Mouse (Mus musculus): ENCODE results near the gene Kdsr. TPM values are rescaled to one million over a fixed set of nuclear protein-coding genes. Genes with fewer than 3 reads are reported as not detected.
A peak's percentile ranks its signal among the peaks of the same experiment; 100 is the strongest.
"Not testable (repeated sequence)": the region's sequence is repeated elsewhere in the genome, so short reads cannot be mapped to it uniquely, and the experiment has no call there.

The Kdsr gene
- polyA plus RNA-seq, 1 experiment from 2014 or later, result 21.7 TPM

- ChIA-PET CTCF (interaction anchor here (1.1 to 1.2 kb wide), 2 partner anchors 196 to 229 kb away, joined by 3 read pairs; no protein-coding TSS in a partner anchor), POLR2A (interaction anchor here (0.6 kb wide), 1 partner anchor 1306 kb away, joined by 4 read pairs; no protein-coding TSS in a partner anchor)
- TF ChIP-seq CTCF (IDR thresholded peaks at IDR 0.05), result no peak
- in situ Hi-C loops (cut with MboI; ENCODE audit: low pct_unique_long_range_greater_than_20kb), result no loop called here
- H3K27me3 ChIP-seq, result no peaks in the 10 kb centered on the region
- DNase-seq (ENCODE audit: low read depth, low spot score) (no peak), ATAC-seq (no peak)
Observed at GRCm38 (mm10) chr1:106740735-106741134, 18.8 kb downstream of the Kdsr start.

- CTCF ChIA-PET, result interaction anchor here (1.2 kb wide), 1 partner anchor 228 kb away, joined by 3 read pairs; no protein-coding TSS in a partner anchor
- POLR2A ChIA-PET, result interaction anchor here (0.6 kb wide), 1 partner anchor 1305 kb away, joined by 4 read pairs; no protein-coding TSS in a partner anchor
- ATAC-seq, result no peak
- H3K27me3 ChIP-seq, result no peaks in the 10 kb centered on the region
- in situ Hi-C loops (cut with MboI; ENCODE audit: low pct_unique_long_range_greater_than_20kb), result no loop called here
- no peak for TF ChIP-seq CTCF (IDR thresholded peaks at IDR 0.05)
- DNase-seq (ENCODE audit: low read depth, low spot score), result no peak
Observed at GRCm38 (mm10) chr1:106739810-106740209, 19.7 kb downstream of the Kdsr start.

GRCm38 (mm10) chr1:106738092-106738491 is 21.4 kb downstream of the Kdsr start:
- ChIA-PET POLR2A (interaction anchor here (0.6 to 0.8 kb wide), 2 partner anchors 25 to 304 kb away, joined by 3 read pairs; no protein-coding TSS in a partner anchor), CTCF (interaction anchor here (0.8 to 5.3 kb wide), 5 partner anchors 9 to 226 kb away, joined by 3 to 31 read pairs (median 3); no protein-coding TSS in a partner anchor)
- in situ Hi-C loops (cut with MboI; ENCODE audit: low pct_unique_long_range_greater_than_20kb), result no loop called here
- ATAC-seq (no peak), DNase-seq (ENCODE audit: low read depth, low spot score) (no peak)
- H3K27me3 ChIP-seq, result no peaks in the 10 kb centered on the region
- peak; percentile 62 for TF ChIP-seq CTCF (IDR thresholded peaks at IDR 0.05)

GRCm38 (mm10) chr1:106736211-106736610 is 23.3 kb downstream of the Kdsr start:
- ChIA-PET CTCF (interaction anchor here (1.0 to 5.3 kb wide), 7 partner anchors 9 to 311 kb away, joined by 4 to 31 read pairs (median 6); no protein-coding TSS in a partner anchor), POLR2A (no interaction called here)
- no peak for TF ChIP-seq CTCF (IDR thresholded peaks at IDR 0.05)
- DNase-seq (ENCODE audit: low read depth, low spot score), result no peak
- no peak for ATAC-seq
- no peaks in the 10 kb centered on the region for H3K27me3 ChIP-seq
- in situ Hi-C loops (cut with MboI; ENCODE audit: low pct_unique_long_range_greater_than_20kb), result no loop called here

DNA sequence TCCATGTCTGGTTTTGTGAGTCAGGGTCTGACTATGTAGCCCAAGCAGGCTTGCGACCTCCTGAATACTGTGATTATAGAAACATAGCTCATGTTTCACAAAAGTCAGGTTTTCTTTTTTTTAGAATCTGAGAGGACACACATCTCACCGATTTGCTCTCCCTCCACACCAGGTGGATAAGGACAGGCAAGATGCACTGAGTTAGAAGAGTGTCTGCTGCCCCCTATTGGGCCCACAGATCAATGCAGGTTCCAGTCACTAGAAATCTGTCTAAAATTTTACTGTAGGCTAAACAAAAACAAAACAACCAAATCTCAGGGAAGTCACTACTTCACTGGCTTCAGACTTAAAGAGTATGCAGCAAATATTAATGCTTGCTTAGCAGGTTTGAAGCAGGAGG is 23.9 kb downstream of the Kdsr start:
- CTCF ChIA-PET, result interaction anchor here (0.6 to 5.3 kb wide), 13 partner anchors 9 to 569 kb away, joined by 3 to 31 read pairs (median 4); no protein-coding TSS in a partner anchor
- DNase-seq (ENCODE audit: low read depth, low spot score) (no peak), ATAC-seq (no peak)
- in situ Hi-C loops (cut with MboI; ENCODE audit: low pct_unique_long_range_greater_than_20kb), result no loop called here
- no peaks in the 10 kb centered on the region for H3K27me3 ChIP-seq
- peak; percentile 91 for TF ChIP-seq CTCF (IDR thresholded peaks at IDR 0.05)
- POLR2A ChIA-PET, result no interaction called here

DNA sequence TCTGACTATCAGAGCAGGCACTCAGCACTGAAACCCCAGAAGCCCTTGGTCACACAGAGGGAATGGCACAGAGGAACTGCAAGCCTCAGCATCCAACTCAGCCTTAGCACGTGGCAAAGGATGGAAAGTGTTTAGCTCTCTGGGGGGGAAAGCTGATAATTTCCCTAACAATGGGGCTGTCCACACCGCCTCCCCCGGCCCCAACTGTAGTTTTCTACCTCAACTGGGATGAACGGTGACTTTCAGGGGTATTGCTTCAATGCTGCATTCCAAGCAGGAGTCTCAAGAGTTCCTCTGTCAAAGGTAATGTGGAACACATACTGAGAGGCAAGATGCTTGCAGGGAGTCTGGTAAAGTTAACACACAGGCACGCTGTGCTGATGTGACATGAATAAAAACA is 37.5 kb downstream of the Kdsr start:
- ChIA-PET POLR2A (no interaction called here), CTCF (interaction anchor here (1.7 kb wide), 1 partner anchor 210 kb away, joined by 4 read pairs; no protein-coding TSS in a partner anchor)
- ATAC-seq, result no peak
- in situ Hi-C loops (cut with MboI; ENCODE audit: low pct_unique_long_range_greater_than_20kb), result loop anchor here (10.0 kb wide), 1 partner anchor 647 kb away; no protein-coding TSS in a partner anchor
- H3K27me3 ChIP-seq, result no peaks in the 10 kb centered on the region
- TF ChIP-seq CTCF (IDR thresholded peaks at IDR 0.05), result no peak
- DNase-seq (ENCODE audit: low read depth, low spot score), result no peak

DNA sequence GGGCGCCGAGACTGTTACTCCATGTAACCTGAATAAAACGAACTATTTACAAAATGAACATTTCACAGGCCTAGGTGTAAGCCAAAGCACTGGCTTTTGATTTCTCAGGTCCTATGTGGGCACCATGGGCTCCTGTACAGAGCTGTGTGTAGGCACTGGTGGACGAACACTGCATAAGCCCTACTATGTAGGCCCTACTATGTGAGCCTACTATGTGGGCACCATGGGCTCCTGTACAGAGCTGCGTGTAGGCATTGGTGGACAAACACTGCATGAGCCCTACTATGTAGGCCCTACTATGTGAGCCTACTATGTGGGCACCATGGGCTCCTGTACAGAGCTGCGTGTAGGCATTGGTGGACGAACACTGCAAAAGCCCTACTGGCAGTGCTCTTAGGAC is 41.8 kb downstream of the Kdsr start:
- not testable (repeated sequence) for H3K27me3 ChIP-seq; ATAC-seq; DNase-seq (ENCODE audit: low read depth, low spot score)
- in situ Hi-C loops (cut with MboI; ENCODE audit: low pct_unique_long_range_greater_than_20kb), result loop anchor here (5.0 kb wide), 1 partner anchor 290 kb away; no protein-coding TSS in a partner anchor
- ChIA-PET CTCF (interaction anchor here (1.0 to 1.7 kb wide), 4 partner anchors 10 to 292 kb away, joined by 4 to 6 read pairs (median 4); no protein-coding TSS in a partner anchor), POLR2A (interaction anchor here (0.9 kb wide), 1 partner anchor 181 kb away, joined by 3 read pairs; no protein-coding TSS in a partner anchor)

- TF ChIP-seq CTCF (IDR thresholded peaks at IDR 0.05), result no peak
- in situ Hi-C loops (cut with MboI; ENCODE audit: low pct_unique_long_range_greater_than_20kb), result loop anchor here (5.0 kb wide), 1 partner anchor 290 kb away; no protein-coding TSS in a partner anchor
- ATAC-seq (no peak), DNase-seq (ENCODE audit: low read depth, low spot score) (no peak)
- ChIA-PET POLR2A (interaction anchor here (0.9 kb wide), 1 partner anchor 180 kb away, joined by 3 read pairs; no protein-coding TSS in a partner anchor), CTCF (interaction anchor here (1.0 to 2.0 kb wide), 6 partner anchors 11 to 291 kb away, joined by 4 to 8 read pairs (median 6); no protein-coding TSS in a partner anchor)
- H3K27me3 ChIP-seq, result no peaks in the 10 kb centered on the region
Observed at GRCm38 (mm10) chr1:106717071-106717601, 42.4 kb downstream of the Kdsr start.

GRCm38 (mm10) chr1:106716141-106716540 is 43.4 kb downstream of the Kdsr start:
- no peaks in the 10 kb centered on the region for H3K27me3 ChIP-seq
- in situ Hi-C loops (cut with MboI; ENCODE audit: low pct_unique_long_range_greater_than_20kb), result loop anchor here (5.0 kb wide), 1 partner anchor 289 kb away; no protein-coding TSS in a partner anchor
- ATAC-seq, result no peak
- TF ChIP-seq CTCF (IDR thresholded peaks at IDR 0.05), result no peak
- ChIA-PET CTCF (interaction anchor here (0.9 to 2.0 kb wide), 4 partner anchors 12 to 204 kb away, joined by 3 to 8 read pairs (median 6); no protein-coding TSS in a partner anchor), POLR2A (no interaction called here)
- no peak for DNase-seq (ENCODE audit: low read depth, low spot score)

DNA sequence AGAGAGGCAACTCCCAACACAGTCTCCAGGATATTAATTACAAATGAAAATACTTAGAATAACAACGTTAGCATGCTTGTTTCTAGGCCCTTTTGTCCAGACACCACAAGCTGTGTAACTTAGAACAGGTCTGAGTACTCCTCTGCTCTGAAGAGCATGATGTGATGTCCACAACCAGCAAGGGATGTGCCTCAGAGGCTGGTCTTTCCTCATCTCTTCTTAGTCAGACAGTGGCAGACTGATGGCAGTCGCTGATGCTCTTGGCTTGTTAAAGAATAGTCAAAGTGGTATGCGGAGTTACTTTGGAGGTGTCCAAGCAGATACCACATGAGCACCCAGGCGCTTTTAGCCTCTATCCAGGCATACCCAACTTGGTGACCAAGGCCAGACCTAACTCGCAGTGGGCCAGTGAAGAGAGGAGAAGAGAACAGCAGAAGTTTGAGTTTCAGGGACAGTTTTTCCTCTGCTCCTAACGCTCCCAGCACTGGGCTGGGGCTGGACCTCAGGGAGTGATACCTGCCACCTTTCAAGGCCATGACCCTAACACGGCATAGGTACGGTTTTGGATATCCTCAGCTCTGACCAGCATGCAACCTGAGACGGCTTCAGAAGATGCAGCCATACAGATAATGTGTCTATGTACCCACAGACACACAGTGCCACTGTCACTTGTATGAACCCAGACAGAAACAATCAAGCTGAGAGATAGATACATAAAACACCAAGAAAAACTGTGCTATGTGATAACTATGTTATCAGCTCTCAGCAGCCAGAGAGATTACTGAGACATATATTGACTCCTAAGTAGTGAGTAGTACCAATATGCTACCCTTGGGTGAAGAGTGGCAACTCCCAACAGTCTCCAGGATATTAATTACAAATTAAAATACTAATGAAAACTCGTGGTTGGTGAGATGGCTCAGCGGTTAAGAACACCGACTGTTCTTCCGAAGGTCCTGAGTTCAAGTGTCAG is 44.1 kb downstream of the Kdsr start:
- H3K27me3 ChIP-seq, result no peaks in the 10 kb centered on the region
- no peak for TF ChIP-seq CTCF (IDR thresholded peaks at IDR 0.05)
- ATAC-seq, result no peak
- in situ Hi-C loops (cut with MboI; ENCODE audit: low pct_unique_long_range_greater_than_20kb), result loop anchor here (5.0 kb wide), 1 partner anchor 288 kb away; no protein-coding TSS in a partner anchor
- POLR2A ChIA-PET, result no interaction called here
- CTCF ChIA-PET, result interaction anchor here (0.9 to 2.0 kb wide), 4 partner anchors 11 to 204 kb away, joined by 3 to 8 read pairs (median 5); no protein-coding TSS in a partner anchor
- DNase-seq (ENCODE audit: low read depth, low spot score), result no peak
